Mouse (Mus musculus): ENCODE data around the gene Ccdc169.

GRCm38 (mm10) chr3:55147156-55147555 lies 10.0 kb downstream of the Ccdc169 start:
- TF ChIP-seq CTCF (IDR thresholded peaks at IDR 0.05; ENCODE audit: control insufficient read depth, insufficient read depth, insufficient read length), result no peak
- TF ChIP-seq USF1 (IDR thresholded peaks at IDR 0.05; ENCODE audit: low read depth), result no peak
- TF ChIP-seq MAX (IDR thresholded peaks at IDR 0.05), result no peak
- no peak for TF ChIP-seq MYOG (IDR thresholded peaks at IDR 0.05; ENCODE audit: control insufficient read depth, extremely low read depth, insufficient read length)
- TF ChIP-seq CEBPB (IDR thresholded peaks at IDR 0.05; ENCODE audit: low read depth), result no peak

Measured in C2C12 (cell line).